Comparison of ENCODE assay signal across 13 mouse cellular contexts in genomic region chr9:87412894-87413293, GRCm38 (mm10).
"Had no signal": no experiment of that assay in that cellular context is flagged by ENCODE, and none has a peak within 500 bp of the region (broad histone marks: within the 10 kb centered on the region; RNA-seq: fewer than 3 reads in every experiment).

No protein-coding gene starts in this region.

- H3K36me3 ChIP-seq: limb, embryonic 15.5 days; liver, embryonic 12.5 days; midbrain, embryonic 10.5 days; midbrain, embryonic 15.5 days; neural tube, embryonic 13.5 days had no signal

- H3K9ac ChIP-seq: limb, embryonic 15.5 days; liver, embryonic 12.5 days; midbrain, embryonic 15.5 days; neural tube, embryonic 13.5 days had no signal

- DNase-seq: kidney, adult 8-10 months; kidney, postnatal 25 days; layer of hippocampus, postnatal 36 days; retina, postnatal 1 day; right cerebral cortex, postnatal 4 days; spleen, adult 18-20 months; thymus, postnatal 36 days had no signal

- H3K4me3 ChIP-seq: limb, embryonic 15.5 days; liver, embryonic 12.5 days; midbrain, embryonic 10.5 days; midbrain, embryonic 15.5 days; neural tube, embryonic 13.5 days had no signal

- H3K27ac ChIP-seq: limb, embryonic 15.5 days; liver, embryonic 12.5 days; midbrain, embryonic 10.5 days; midbrain, embryonic 15.5 days; neural tube, embryonic 13.5 days had no signal

- ATAC-seq: intestine, postnatal 0 days; liver, embryonic 12.5 days; midbrain, embryonic 15.5 days had no signal

- H3K9me3 ChIP-seq: limb, embryonic 15.5 days; liver, embryonic 12.5 days; midbrain, embryonic 10.5 days; midbrain, embryonic 15.5 days; neural tube, embryonic 13.5 days had no signal

- H3K4me2 ChIP-seq: limb, embryonic 15.5 days; liver, embryonic 12.5 days; midbrain, embryonic 15.5 days; neural tube, embryonic 13.5 days had no signal

- H3K27me3 ChIP-seq: liver, embryonic 12.5 days; midbrain, embryonic 15.5 days had no signal

- H3K4me1 ChIP-seq: liver, embryonic 12.5 days; midbrain, embryonic 10.5 days; midbrain, embryonic 15.5 days; neural tube, embryonic 13.5 days had no signal
